Mouse (Mus musculus) erythroblast, embryonic 14.5 days (primary cell): ENCODE results near the gene Gzmm.

ENCODE experiments used
- GATA1 ChIP-seq: IDR thresholded peaks from 2 replicates; pipeline ENCODE4 v1.6.1; 2012; ENCODE audit warnings: low read length, inconsistent platforms, mixed read lengths
- TAL1 ChIP-seq: IDR thresholded peaks from 3 replicates; pipeline ENCODE4 v1.6.1; 2012; ENCODE audit warnings: low read length, inconsistent platforms, mixed read lengths

DNA sequence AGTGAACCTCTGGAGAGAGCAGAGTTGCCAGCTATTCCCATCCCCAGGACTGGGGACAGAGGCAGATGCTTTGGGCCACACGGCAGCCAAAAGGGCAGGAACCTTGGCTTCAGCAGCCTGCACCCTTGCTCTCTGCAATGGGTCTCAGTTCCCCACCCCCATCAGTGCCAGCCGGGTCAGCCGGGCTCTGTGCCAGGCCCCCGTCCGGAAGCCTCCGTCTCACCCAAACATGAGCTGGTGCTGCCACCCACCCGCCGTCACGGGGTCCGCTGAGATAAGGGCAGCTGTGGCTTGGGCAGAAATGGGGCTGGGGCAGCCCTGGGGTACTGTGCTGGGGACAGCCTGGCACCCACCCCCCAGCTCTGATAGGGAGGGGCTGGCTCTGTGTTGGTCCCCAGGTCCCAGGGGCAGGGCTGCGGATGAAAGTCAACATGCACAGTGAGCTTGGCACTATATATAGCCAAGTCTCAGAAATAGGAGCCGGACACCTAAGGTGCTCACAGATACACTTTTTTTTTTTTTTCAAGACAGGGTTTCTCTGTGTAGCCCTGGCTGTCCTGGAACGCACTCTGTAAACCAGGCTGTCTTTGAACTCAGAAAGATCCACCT is 40.6 kb downstream of the Gzmm start:
- TF ChIP-seq GATA1, result no peak
- no peak for TF ChIP-seq TAL1
